Mouse (Mus musculus) forebrain, embryonic 14.5 days (tissue): ENCODE results near the gene Ly6g5c. TPM values are rescaled to one million over a fixed set of nuclear protein-coding genes. Genes with fewer than 3 reads are reported as not detected.
"Not testable (repeated sequence)": the region's sequence is repeated elsewhere in the genome, so short reads cannot be mapped to it uniquely, and the experiment has no call there.

Experiments used
- ATAC-seq: fragments of 200-750 bp; cut with Nextera tagmentation; 2 replicates; pipeline ENCODE4 v1.8.0; 2017; ENCODE audit warnings: mild to moderate bottlenecking, moderate library complexity
- DNase-seq: peaks from one replicate; pipeline ENCODE4 v3.0.0-alpha.2; 2015; ENCODE audit warnings: low spot score
- H3K27ac ChIP-seq: fragments of 300-500 bp; sonication (generic); 2 replicates; pipeline ENCODE4 v1.5.1; 2014; ENCODE audit warnings: low read depth, mild to moderate bottlenecking, control low read depth, low read length, moderate library complexity
- H3K27me3 ChIP-seq: fragments of 300-500 bp; sonication (generic); replicated peaks from 2 replicates; pipeline ENCODE4 v1.6.1; 2014; ENCODE audit warnings: low read length, control low read depth, mixed read lengths; ENCODE audit not compliant: control insufficient read depth, insufficient read depth
- H3K36me3 ChIP-seq: fragments of 300-500 bp; sonication (generic); 2 replicates; pipeline ENCODE4 v1.6.1; 2014; ENCODE audit warnings: low read length, control low read depth; ENCODE audit not compliant: control insufficient read depth, insufficient read depth
- H3K4me1 ChIP-seq: fragments of 300-500 bp; sonication (generic); 2 replicates; pipeline ENCODE4 v1.6.1; 2014; ENCODE audit warnings: antibody characterized with exemption, low read length, control low read depth; ENCODE audit not compliant: control insufficient read depth, insufficient read depth
- H3K4me2 ChIP-seq: fragments of 300-500 bp; sonication (generic); 2 replicates; pipeline ENCODE4 v1.6.1; 2014; ENCODE audit warnings: mild to moderate bottlenecking, control low read depth, low read length
- H3K4me3 ChIP-seq: fragments of 300-500 bp; sonication (generic); 2 replicates; pipeline ENCODE4 v1.5.1; 2014; ENCODE audit warnings: low read depth, low read length, control low read depth
- H3K9ac ChIP-seq: fragments of 300-500 bp; sonication (generic); 2 replicates; pipeline ENCODE4 v1.6.1; 2014; ENCODE audit warnings: mild to moderate bottlenecking, low read length, control low read depth, moderate library complexity
- H3K9me3 ChIP-seq: fragments of 300-500 bp; sonication (generic); replicated peaks from 2 replicates; pipeline ENCODE4 v1.6.1; 2016; ENCODE audit warnings: low read length, control low read depth, mixed read lengths; ENCODE audit not compliant: control insufficient read depth
- WGBS: fragments of 180-500 bp; shearing (Covaris S2); extraction: QIAGEN DNeasy Blood & Tissue Kit; methylation state at CpG from one replicate; pipeline ENCODE4 v1.1.7; 2014; 5-methylcytosine and 5-hydroxymethylcytosine counted together
- polyA plus RNA-seq: library from polyadenylated mRNA; unstranded; fragments of >200 nt; fragmentation: Nextera tagmentation; extraction: Ambion mirVana; gene quantifications from 2 replicates; pipeline ENCODE4 v1.2.1, GENCODE M21; 2014

Ly6g5c gene
- polyA plus RNA-seq, 1 experiment from 2014 or later, result not detected

DNA sequence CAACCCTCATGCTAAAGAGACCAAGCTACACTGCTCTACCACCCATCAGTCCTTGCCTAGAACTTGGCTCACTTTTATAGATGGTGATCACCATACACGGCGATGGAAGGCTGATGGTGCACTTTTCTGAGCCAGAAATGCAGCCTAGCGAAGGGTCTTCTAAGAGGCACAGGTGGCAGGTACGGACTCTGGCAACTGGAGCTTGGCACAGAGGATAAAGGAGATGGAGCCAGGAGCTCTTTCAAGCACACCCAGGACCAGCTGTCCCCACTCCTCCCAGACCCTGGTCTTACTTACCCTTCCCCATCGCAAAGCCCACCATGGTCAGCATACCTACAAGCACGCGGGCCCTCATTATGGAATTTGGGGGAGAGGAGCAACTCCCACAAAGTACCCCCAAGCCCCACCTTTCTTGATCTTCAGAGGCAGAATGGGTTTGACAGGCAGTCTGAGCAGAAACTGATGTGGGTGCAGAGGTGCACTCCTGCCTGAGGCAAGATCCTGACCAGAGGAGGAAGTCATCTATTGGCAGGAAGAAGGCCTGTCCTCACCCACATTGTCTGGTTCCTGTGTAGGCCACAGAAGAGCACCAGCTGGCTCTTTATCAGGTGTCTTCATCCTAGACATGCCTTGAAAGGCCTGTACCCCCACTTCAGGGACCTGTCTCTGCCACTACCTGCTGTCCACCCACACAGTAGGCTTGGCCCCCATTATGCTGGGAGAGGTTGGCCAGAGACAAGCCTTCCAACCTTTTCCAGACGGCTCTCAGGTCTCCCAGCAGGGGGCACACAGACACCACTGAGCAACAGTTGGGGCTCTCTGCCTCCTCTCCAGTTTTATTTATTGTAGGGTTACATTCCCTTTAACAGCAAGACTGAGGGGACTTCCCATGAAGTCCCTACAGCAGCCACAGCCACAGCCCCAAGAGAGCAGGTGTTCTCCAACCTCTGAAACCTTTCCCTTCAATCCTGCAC, 7.3 kb downstream of the Ly6g5c start, which contains the start of gene Ly6g5b:
Ly6g5b (minus strand) TSS at position 383 of the 974 bp plus-strand sequence.
- 85% methylated on average over 8 of the region's 8 CpGs for WGBS
- DNase-seq (no peak), ATAC-seq (no peak)
- Histone ChIP-seq H3K9me3 (no peaks in the 10 kb centered on the region), H3K4me3 (no peak within 1 kb of the TSS), H3K9ac (no peak within 1 kb of the TSS), H3K36me3 (peaks cover 59% of the 10 kb centered on the region), H3K27ac (no peak within 1 kb of the TSS), H3K4me1 (peaks cover 5% of the 10 kb centered on the region), H3K4me2 (no peak within 1 kb of the TSS), H3K27me3 (no peaks in the 10 kb centered on the region)

DNA sequence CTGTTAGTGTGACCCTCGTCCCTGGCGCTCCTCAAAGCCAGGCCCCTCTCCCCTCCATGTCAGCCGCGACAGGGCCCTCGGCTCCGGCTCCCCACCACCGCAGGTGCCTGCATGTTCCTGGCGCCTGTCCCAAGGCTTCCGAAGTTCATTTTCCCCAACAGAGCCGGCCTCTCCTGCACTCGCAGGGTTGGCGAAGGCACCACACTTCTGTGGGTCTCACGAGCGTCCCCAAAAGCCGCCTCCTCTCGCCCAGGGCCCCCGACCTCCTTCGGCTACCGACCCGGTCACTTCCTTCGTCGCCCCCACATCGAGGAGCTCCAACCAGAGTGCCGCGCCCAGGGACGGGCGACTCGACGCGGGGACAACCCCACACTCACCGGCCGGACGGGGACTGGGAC, 12.7 kb downstream of the Ly6g5c start:
- DNase-seq, result no peak
- under 1% methylated on average over 33 of the region's 33 CpGs for WGBS

DNA sequence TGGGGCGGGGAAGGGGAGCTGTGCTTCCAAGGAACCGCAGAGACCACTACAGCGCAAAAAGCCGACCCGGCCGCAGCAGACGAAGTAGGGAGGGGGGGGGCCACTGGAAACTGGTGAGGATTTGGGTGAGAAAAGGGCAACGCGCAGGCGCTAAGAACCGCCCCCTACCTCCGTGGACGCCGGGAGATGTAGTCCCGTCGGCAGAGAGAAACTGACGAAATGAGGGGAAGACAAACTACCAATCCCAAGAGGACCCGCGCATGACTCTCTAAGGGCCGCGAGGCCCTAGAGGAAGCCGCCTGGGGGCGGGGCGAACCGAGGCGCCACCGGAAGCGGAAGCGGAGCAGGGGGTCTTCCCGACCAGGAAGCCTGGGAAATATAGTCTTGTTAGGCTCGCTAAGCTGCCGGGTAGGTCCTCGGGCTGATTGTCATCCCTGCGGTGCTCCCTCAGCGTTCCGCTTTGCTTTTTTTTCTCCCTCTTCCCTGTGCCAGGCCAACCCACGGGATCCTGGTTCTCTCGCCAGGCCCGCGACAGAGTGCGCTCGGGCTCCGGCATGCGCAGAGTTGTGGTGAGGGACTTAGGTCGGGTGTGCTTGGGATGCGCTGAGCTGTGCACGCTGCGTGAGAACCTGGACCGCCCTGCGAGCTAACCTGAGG, 13.2 kb downstream of the Ly6g5c start, which contains the start of gene Gpank1:
Gpank1 (plus strand) TSS at position 313 of the 657 bp plus-strand sequence.
- H3K4me2 ChIP-seq, result peak within 1 kb of the TSS; percentile 97
- H3K4me3 ChIP-seq, result peak within 1 kb of the TSS; percentile 89
- peak; percentile 100 for DNase-seq
- H3K9me3 ChIP-seq, result no peaks in the 10 kb centered on the region
- peak within 1 kb of the TSS; percentile 93 for H3K9ac ChIP-seq
- peak; percentile 97 for ATAC-seq
- H3K4me1 ChIP-seq, result peaks cover 11% of the 10 kb centered on the region
- under 1% methylated on average over 49 of the region's 50 CpGs for WGBS
- H3K36me3 ChIP-seq, result peaks cover 49% of the 10 kb centered on the region
- no peaks in the 10 kb centered on the region for H3K27me3 ChIP-seq
- peak within 1 kb of the TSS; percentile 90 for H3K27ac ChIP-seq

More for the DNA sequence above, 12.7 kb downstream of the Ly6g5c start:
- Histone ChIP-seq H3K9me3 (no peaks in the 10 kb centered on the region), H3K4me1 (peaks cover 11% of the 10 kb centered on the region), H3K9ac (peak overlapping the region; percentile 93), H3K4me2 (peak overlapping the region; percentile 97), H3K36me3 (peaks cover 54% of the 10 kb centered on the region), H3K4me3 (peak overlapping the region; percentile 89), H3K27me3 (no peaks in the 10 kb centered on the region), H3K27ac (peak overlapping the region; percentile 66)
- ATAC-seq, result no peak; the same call in 1 of the 2 replicates

DNA sequence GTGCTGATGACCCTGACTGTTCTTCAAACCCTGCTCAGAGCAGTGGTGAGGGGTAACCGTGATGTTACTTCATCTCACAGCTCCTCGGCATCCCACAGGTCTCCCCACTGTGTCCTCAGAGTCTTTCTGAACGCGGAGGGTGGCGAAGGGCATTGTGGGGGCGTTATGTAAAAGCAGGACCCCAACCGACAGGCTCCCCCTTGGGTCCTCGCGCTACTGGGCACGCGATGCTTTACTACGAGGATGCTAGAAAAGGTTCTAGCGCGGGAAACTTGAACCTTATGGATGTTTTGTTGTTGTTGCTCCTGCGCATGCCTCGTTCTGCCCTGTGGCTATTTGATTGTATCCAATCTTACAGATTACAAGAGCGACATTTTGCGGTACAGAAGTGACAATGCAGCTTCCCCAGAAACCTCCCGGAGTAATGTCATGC, 13.8 kb downstream of the Ly6g5c start, which contains the start of gene Csnk2b:
Csnk2b (minus strand) TSS at position 183 of the 433 bp plus-strand sequence.
- Histone ChIP-seq H3K9ac (peak within 1 kb of the TSS; percentile 93), H3K9me3 (no peaks in the 10 kb centered on the region), H3K4me1 (peaks cover 13% of the 10 kb centered on the region), H3K27ac (peak within 1 kb of the TSS; percentile 90), H3K4me3 (peak within 1 kb of the TSS; percentile 89), H3K27me3 (no peaks in the 10 kb centered on the region), H3K36me3 (peaks cover 44% of the 10 kb centered on the region), H3K4me2 (peak within 1 kb of the TSS; percentile 97)
- WGBS, result under 1% methylated on average over 19 of the region's 19 CpGs
- DNase-seq (peak; percentile 91), ATAC-seq (no peak; the same call in none of the 2 replicates)

DNA sequence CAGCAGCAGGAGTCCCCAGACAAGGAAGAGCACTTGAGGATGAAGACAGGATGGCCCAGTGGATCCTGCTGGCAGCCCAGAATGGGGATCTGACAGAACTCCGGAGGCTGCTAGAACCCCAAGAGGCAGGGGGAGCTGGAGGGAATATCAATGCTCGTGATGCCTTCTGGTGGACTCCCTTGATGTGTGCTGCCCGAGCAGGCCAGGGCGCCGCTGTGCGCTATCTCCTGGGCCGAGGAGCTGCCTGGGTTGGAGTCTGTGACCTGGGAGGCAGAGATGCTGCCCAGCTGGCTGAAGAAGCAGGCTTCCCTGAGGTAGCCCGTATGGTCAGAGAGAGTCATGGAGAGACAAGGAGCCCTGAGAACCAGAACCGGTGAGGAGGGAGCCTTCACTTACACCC, 15.2 kb downstream of the Ly6g5c start:
- 94% methylated on average over 9 of the region's 9 CpGs for WGBS
- H3K4me1 ChIP-seq, result peaks cover 15% of the 10 kb centered on the region
- not testable (repeated sequence) for DNase-seq, H3K27ac ChIP-seq, H3K9me3 ChIP-seq, H3K27me3 ChIP-seq, H3K9ac ChIP-seq, H3K4me2 ChIP-seq, ATAC-seq, H3K4me3 ChIP-seq
- H3K36me3 ChIP-seq, result peaks cover 35% of the 10 kb centered on the region

DNA sequence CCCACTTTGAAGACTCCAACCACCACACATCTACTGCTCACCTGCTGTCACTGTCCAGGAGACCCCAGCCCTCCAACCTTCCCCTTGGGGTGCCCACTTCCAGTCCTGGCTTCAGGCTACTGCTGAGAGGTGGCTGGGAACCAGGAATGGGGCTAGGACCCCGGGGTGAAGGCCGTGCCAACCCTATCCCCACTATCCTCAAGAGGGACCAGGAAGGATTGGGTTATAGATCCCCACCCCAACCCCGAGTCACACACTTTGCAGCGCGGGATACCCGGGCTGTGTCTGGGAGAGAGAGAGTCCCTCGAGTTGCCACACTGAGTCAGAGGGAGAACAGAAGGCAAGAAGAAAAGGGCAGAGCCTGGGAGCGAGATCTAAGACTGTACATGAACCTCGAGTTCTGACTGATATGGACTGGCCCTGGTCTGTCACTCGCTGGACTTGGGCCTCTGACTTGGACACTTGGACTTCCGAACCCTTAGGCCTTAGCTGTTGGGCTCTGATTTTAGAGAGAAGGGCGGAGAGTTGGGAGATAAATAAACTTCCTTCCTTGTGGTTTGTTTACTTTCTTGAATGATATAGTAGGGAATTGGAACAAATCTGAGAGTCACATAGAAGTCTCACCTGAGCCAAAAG, 16.3 kb downstream of the Ly6g5c start:
- Histone ChIP-seq H3K36me3 (peaks cover 26% of the 10 kb centered on the region), H3K4me1 (peaks cover 15% of the 10 kb centered on the region)
- 92% methylated on average over 12 of the region's 12 CpGs for WGBS
- ATAC-seq, H3K27me3 ChIP-seq, H3K4me2 ChIP-seq, H3K9me3 ChIP-seq, H3K27ac ChIP-seq, DNase-seq, H3K9ac ChIP-seq, H3K4me3 ChIP-seq: not testable (repeated sequence)

DNA sequence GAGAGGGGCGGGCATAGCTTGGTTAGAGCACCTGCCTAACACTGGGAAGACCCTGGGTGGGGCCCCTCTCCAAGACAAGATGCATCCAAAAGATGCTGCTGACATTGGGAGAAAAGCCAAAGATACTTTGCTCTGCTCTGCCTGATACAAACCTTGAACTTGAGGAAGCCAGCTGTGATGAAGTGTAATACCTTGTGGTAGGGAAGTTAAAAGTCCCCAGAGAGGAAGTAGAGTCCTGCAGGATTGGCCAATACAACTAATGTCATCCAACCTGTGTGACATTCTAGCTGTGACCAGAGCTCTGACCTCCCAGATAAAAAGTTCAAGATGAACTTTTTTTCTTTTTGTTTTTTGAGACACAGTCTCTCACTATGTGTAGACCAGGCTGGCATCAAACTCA, 17.0 kb downstream of the Ly6g5c start:
- no peak overlapping the region for H3K4me3 ChIP-seq
- peaks cover 22% of the 10 kb centered on the region for H3K36me3 ChIP-seq
- H3K4me1 ChIP-seq, result peaks cover 12% of the 10 kb centered on the region
- no peaks in the 10 kb centered on the region for H3K27me3 ChIP-seq
- DNase-seq, result no peak
- no peak for ATAC-seq
- WGBS, result 96% methylated on average over 1 of the region's 1 CpGs
- H3K9me3 ChIP-seq, result no peaks in the 10 kb centered on the region
- no peak overlapping the region for H3K27ac ChIP-seq
- H3K4me2 ChIP-seq, result 0 out of 2 replicates have a peak overlapping the region, but pooled peaks have one; percentile 62
- no peak overlapping the region for H3K9ac ChIP-seq

DNA sequence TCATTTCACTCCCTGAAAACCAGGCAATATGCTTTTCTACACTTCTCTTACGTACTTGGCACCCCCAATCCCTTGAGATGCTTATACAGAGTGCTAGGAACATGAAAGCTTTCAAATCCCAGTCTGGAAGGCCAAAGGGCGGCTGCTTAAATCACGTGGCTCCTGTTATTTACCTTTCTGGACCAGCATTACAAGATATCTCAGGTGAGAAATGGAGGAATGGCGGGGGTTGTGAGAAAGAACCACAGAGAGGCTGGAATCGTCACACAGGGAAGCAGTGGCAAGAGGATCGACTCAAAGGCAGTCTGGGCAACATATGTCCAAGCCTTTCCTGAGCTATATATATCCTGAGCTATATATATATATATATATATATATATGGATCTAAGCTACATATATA, 17.5 kb downstream of the Ly6g5c start:
- Histone ChIP-seq H3K4me1 (peaks cover 7% of the 10 kb centered on the region; the same call in 1 of the 2 replicates), H3K9ac (peak overlapping the region; percentile 84), H3K9me3 (no peaks in the 10 kb centered on the region), H3K4me2 (peak overlapping the region; percentile 62), H3K36me3 (peaks cover 26% of the 10 kb centered on the region), H3K27me3 (no peaks in the 10 kb centered on the region), H3K4me3 (peak overlapping the region; percentile 49), H3K27ac (no peak overlapping the region)
- WGBS, result 35% methylated on average over 6 of the region's 6 CpGs
- ATAC-seq, result no peak
- DNase-seq, result no peak
